Mouse (Mus musculus) kidney, adult 8-10 months (tissue): Measurements from ENCODE around the gene Samd4b.
A peak's percentile ranks its signal among the peaks of the same experiment; 100 is the strongest.
"Not testable (repeated sequence)": the region's sequence is repeated elsewhere in the genome, so short reads cannot be mapped to it uniquely, and the experiment has no call there.

ENCODE experiments used
- DNase-seq, 2 experiments: peaks; one replicate each; pipeline ENCODE4 v3.0.0; 2022

Gene Samd4b

DNA sequence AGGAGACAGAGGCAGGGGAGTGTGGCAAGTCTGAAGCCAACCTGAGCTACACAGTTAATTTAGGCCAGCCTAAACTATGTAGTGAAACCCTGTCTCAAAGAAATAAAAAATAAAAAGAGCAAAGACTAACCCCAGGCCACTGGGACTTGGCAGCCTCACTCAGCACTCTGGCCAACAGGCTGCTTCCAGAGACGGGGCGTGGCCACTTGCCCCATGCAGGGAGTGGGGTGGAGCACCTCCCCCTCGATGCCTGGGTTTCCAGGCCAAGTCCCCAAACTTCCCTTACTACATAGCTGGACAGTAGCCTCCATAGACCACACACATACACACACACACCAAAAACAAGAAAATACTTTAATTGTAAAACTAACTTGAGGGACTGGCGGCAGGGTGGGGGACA is 39.5 kb downstream of the Samd4b start:
- DNase-seq = peak; percentile 78 to 80

DNA sequence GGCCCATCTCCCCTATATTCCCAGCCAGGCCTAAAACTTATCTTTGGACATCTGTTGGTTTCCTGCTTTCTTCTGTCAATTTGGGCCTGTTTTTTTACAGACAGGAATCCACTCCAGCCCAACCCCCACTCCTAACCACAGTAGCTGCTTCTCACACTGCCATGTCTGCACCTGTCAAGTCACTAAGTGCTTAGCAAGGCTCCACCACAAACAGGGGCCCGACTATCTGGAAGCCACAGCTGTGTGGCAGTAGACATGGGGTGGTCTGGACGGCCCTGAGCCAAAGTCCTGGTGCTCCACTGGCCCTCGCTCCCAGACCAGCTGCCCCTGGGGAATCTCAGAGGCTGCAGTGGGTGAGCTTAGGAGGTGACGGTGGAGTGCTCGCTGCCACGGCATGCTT is 40.2 kb downstream of the Samd4b start:
- DNase-seq = no peak

DNA sequence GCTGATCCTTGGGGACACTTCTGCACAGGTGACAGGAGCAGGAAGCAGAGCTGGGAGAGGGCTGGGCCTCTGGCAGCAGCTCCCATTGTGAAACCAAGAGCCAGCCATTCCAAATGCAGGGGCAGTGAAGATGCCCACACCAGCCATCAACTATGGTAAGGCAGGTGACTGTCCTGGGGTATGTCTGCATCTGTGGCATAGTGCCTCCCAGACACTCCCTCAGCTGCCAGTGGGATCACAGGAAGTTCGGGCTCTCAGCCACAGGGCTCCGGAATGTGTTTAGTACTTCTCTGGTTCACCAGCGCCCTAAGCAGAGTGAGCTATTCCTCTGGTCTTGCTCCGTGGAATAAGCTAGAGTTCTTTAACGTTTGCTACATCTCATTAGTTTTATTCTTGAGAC is 40.9 kb downstream of the Samd4b start:
- DNase-seq = no peak

DNA sequence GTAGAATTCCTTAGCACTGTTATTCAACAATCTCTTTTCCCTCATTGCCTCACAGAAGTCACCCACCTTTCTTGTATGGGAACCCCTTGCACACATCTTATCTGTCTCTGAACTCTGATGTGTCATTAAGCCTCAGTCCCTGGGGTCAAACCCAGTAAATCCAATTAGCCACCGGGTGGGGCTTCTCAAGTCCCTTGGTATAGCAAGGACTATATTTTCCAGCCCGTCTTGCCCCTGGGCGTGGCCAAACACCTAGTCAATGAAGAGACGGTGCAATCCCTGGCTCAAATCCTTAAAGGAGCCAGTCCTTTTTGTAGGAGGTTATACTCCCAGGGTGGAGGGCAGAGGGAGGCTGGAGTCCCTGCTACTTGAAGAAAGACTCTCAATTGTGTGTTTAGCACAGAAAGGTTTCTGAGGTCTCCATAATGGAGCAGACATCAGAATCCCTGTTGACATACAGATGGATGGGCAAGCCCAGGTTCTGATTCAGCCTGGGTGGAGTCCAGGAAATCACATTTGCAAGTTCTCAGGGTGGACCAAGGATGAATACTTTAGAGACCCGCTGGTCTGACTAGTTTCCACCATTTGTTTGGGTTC is 41.9 kb downstream of the Samd4b start:
- DNase-seq = no peak

DNA sequence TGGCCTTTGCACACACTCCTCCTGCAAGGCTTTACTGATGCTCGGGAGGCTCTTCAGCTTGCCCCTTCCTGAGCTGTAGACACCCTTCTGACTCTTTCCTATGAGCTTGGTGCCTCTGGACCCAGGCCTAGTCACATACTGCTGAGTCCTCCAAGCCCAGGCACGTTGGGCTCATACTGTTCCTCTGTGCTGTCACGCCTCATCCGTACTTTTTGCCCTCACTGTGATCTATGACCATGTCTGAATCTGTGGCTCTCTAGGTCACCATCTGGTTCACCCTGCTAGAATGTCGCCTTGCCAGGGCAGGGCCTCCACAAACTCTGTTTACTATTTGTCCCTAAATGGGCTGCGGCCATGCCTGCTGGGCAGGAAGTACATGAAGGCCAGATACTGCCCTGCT is 44.9 kb downstream of the Samd4b start:
- no peak for DNase-seq

DNA sequence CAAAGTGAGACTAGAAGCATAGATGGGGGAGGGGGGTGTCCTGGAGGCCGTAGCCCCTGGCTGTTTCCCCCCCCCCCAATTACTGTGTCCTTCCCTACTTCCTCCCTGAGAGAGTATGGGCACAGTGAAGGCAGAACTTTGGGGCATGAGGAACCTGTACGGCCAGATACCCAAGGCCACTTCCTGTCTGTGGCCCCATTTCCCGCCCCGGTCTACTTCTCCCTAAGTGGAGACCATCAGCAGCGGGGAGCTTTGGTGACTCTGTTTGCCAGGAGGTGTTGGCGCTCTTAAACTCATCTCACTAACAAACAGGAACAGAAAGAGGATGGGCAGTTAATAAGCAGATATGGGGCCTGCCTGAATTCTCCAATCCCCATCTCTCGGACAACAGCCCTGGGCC is 50.3 kb downstream of the Samd4b start:
- DNase-seq = no peak

GRCm38 (mm10) chr7:28547154-28547553 is 50.8 kb downstream of the Samd4b start, which contains the start of gene Nccrp1:
TSS of gene Nccrp1 (minus strand) at chr7:28547254.
- DNase-seq = no peak

GRCm38 (mm10) chr7:28546649-28547048 is 51.3 kb downstream of the Samd4b start:
- DNase-seq = no peak

DNA sequence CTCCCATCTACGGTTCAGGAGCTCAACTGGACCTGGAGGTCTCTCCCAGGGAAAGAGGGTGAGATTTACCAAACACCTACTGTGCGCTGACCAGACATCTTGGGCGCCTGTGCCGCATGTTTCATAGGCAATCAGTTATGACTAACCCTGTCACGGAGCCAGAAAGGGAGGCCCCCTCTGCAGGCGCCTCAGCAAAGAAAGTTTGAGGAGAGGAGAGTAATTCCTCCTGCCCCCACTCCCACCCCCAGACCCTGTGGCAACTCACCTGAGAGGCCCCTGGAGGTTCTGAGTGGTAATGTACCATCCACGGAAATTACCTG is 52.1 kb downstream of the Samd4b start:
- no peak for DNase-seq

DNA sequence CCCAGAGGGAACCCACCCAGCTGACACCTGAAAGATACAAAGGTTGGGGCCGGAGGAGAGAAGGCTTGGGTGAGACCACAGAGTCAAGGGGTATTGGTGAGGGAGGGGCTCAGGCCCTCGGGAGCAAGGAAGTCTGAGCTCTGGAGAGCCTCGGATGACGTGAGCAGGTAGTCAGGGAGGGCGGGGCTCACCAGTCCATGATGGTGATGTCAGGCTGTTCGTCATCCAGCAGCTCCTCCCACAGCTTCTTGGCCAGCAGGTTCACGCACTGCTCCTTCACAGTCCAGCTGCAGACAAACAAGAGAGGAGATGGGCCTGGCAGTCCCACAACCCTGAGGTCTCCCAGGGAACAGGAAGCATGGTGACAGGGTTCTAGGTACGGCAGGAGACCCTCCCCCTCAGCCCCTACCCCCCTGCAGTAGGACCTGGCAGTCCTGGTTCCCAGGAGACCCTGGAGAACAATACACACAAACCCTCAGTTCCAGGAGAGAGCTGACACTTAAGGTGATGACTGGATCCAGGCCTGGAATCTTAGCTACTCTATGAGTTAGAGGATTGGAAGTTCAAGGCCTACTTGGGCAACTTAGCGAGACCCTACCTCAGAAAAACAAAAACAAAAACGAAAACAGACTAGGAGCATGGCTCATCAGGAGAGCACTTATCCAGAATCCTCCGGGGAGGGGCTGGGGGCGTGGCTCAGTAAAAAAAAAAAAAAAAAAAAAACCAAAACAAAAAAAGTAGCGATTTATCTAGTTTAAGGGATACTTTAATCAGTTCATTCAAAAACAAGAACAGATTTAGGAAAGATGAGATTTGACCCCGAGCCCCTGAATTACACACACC is 52.7 kb downstream of the Samd4b start:
- DNase-seq = peak in 1 of 2 experiments; percentile 50

DNA sequence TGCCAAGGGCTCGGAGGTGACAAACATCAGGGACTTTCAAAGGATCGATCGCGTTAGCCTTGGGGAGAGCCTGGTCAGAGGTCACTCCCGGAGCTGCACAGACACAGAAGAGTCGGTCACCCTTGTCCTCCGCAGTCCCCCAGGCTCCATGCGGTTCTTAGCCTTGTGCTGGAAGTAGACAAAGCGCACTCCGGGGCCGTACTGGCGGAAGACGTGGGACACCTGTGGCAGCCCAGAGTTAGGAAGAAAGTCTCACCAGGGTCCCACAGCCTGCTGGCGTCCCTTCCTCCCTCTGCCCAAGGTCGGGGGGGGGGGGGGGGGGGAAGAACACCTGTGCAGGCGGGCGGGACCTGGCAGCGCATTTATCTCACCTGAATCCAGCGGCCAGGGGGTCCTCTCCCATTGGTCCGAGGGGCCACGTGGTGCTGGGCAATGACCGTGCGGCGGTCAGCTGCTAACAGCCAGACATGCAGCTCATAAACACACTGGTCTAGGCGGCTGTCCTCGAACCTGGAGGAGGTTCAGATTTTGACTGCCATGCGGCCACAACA is 53.8 kb downstream of the Samd4b start:
- DNase-seq = peak; percentile 41 to 52

- no peak for DNase-seq
These were observed 57.4 kb downstream of the Samd4b start, which contains the start of gene Sycn for GRCm38 (mm10) chr7:28540526-28540925. TSS of gene Sycn (plus strand) at chr7:28540885.

GRCm38 (mm10) chr7:28538886-28539285 is 59.1 kb downstream of the Samd4b start:
- not testable (repeated sequence) for DNase-seq

DNA sequence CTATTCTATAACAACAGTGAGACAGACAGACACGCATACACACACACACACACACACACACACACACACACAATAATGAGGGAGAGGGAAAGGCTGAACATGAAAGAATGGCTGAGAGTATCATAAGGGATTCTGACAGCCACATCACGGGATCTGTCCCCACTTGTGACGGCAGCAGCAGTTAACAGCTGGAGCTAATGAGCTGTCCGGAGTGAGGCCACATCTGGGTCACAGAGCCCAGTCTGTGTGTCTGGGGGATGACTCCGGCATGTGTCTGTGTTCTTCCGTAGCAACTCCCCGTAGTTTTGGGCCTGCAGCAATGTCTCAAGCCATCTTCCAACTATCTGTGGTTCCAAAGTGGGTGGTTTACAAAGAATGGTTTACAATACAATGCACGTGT is 65.9 kb downstream of the Samd4b start:
- DNase-seq = no peak

DNA sequence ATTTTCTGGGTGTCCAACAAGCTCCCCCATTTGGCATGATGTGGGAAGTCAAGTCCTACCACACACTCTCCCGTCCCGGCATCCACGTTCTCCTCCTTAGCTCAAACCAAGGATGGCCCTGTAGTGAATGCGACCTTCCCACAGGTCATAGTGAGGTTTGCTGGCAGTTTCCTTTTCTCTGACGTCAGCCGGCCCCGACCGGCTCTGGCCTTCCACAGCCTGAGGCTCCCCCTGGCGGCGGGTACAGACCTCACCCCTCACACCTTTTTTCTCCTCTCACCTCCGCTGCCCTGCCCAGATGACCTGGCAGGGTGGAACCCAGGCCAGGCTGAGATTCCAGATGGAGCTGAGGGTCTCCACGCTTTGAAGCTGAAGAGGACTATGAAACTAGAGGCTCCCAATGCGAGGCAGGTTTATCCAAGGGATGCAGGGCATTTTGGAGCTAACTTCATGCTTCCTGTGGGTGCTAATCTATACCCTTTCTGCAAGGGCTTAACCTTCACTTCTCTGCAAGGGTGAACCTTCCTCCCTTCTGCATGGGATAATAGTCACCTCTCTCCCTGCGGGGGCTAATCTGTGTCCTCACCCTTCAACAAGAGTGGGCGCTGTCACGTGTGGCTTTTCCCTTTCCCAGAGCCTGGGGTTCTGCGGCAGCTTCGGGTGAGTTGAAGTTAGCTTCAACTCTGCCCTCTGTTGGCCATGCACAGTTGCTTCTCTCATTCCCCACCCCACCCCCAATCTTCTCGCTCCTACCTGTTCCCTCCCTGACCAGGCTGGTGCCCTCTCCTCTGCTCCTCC is 69.8 kb downstream of the Samd4b start:
- DNase-seq = peak; percentile 75 to 86

DNA sequence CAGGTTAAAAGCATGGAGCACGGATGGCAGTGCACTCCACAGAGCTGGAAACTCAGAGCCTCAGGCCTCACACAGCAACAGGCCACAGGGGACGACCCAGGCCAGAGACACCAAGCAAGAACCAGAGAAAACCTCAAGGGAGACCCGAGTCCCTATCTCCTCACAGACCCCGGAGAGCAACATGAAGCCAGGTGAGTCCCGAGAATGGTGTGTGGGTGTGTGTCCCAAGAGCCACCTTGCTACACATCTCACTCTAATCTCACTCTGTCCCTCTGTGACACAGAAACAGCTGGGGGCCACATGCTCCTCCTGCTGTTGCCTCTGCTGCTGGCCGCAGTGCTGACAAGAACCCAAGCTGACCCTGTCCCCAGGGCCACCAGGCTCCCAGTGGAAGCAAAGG is 75.4 kb downstream of the Samd4b start, which contains the start of gene Ifnl3:
Gene Ifnl3, plus strand, starts transcription at position 301 of the 400 bp plus-strand sequence.
- DNase-seq = not testable (repeated sequence)

GRCm38 (mm10) chr7:28511441-28511840 is 86.5 kb downstream of the Samd4b start:
- no peak for DNase-seq

DNA sequence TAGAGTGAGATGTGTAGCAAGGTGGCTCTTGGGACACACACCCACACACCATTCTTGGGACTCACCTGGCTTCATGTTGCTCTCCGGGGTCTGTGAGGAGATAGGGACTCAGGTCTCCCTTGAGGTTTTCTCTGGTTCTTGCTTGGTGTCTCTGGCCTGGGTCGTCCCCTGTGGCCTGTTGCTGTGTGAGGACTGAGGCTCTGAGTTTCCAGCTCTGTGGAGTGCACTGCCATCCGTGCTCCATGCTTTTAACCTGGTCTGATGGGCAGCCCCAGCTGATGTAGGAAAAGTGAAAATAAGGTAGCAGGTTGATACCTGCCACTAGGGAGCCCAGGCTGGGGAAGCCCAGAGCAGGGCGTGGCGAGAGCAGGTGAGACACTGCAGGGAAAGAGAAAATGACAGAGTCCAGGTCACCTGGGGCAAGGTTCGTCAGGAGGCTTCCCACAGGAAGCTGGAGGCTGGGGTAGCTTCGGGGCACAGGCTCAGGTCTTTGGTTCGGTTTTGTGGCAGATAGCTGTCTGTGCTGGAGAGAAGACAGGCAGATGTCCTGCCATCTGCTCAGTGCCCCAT is 87.5 kb downstream of the Samd4b start, which contains the start of gene Ifnl2:
Gene Ifnl2, minus strand, starts transcription at position 51 of the 570 bp plus-strand sequence.
- not testable (repeated sequence) for DNase-seq

- DNase-seq = not testable (repeated sequence)
These were observed 88.8 kb downstream of the Samd4b start for GRCm38 (mm10) chr7:28509121-28509520.

DNA sequence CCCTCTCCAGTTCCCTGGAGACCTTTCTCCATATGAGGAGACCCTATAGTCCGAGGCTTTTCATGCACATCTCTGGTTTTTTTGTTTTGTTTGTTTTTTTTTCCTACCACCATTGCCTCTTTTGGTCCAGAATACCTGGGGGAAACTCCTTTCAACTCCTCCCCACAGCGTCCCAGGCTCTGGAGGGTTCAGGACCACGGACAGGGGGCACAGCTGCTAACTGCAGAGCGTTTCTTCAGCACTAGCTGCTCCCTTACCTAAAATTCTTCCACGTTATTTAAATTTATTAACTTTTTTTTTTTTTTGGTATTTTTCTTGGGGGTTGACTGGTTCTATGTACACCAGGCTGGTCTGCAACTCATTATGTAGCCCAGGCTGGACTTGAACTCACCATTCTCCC is 92.4 kb downstream of the Samd4b start:
- no peak for DNase-seq

GRCm38 (mm10) chr7:28495426-28495825 is 102.5 kb downstream of the Samd4b start:
- no peak for DNase-seq

DNA sequence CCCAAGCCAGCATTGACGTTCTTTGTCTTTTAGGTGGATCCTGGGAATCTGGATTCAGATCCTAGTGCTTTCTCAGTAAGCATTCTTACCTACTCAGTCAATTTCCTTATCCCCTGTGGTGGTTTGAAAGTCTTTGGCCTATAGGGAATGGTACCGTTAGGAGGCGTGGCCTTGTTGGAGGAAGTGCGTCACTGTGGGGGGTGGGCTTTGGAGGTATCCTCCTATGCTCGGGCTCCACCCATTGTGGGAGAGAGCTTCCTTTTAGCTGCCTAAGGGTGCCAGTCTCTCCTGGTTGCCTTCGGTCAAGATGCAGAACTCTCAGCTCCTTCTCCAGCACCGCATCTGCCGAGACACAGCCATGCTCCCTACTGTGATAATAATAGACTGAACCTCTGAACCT is 105.6 kb downstream of the Samd4b start:
- no peak for DNase-seq

GRCm38 (mm10) chr7:28490903-28491302 is 107.0 kb downstream of the Samd4b start:
- no peak for DNase-seq
